Mouse (Mus musculus): Measurements from ENCODE around the gene Adgrv1.

DNA sequence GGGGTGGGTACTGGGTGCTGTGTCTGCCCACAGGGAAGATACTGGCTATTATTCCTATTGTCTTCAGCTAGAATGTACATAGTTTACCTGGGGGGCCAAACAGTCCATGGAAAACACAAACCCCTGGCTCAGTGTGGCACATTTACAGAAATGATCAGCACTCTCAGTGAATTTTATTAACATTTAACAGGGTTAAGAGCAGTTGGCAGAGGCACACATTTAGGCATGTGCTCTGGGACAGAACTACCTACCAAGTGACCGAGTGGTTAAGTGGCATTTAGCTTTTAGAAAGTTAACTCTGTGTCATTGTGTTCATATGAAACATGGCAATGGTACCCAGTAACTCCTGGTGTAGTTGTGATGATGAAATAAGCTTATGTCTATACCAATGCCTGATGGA lies 304.8 kb downstream of the Adgrv1 start:
- TF ChIP-seq CTCF (IDR thresholded peaks at IDR 0.05; ENCODE audit: low read depth) (no peak), EP300 (IDR thresholded peaks at IDR 0.05; ENCODE audit: low read depth) (no peak)

Measured in liver, postnatal 0 days (tissue).